Mouse (Mus musculus): ENCODE measurements around the gene Ccdc102a. TPM values are rescaled to one million over a fixed set of nuclear protein-coding genes. Genes with fewer than 3 reads are reported as not detected.
A peak's percentile ranks its signal among the peaks of the same experiment; 100 is the strongest.

Gene Ccdc102a
- polyA plus RNA-seq (2016; fragmentation: Nextera tagmentation; extraction: Ambion mirVana) = 23.0 and 24.1 TPM in 2 replicates

DNA sequence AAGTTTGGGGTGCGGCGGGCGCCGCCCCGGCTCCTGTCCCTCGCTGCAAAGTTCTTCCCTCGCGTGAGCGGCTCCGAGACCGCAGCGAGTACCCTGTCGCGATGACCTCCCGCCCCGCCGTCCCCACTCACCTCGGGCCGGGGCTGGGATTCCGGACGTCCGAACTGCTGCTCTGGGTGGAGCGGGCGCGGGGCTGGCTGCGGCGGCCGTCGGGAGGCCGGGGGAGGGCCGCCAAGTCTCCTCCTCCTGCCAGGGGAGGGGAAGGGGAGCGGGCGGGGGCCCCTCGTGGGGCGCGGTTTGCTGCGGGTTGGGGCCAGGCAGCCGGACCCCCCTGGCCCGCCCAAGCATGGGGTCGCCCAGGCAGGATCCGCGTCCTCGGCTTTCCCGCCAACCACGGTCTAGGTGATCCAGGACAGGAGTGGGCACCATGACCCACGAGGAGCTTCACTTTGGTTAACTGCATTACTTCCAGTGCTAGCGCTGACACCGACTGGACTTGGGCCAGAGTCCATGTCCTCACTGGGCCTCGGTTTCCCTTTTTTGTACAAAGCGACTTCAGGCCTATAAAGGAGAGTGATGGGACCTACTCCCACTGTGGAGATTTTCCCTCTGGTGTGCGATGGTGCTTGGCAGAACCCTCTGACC lies at the start of gene Ccdc102a:
Ccdc102a (minus strand) TSS at position 248 of the 645 bp plus-strand sequence.
- peaks cover 4% of the 10 kb centered on the region for H3K36me3 ChIP-seq (replicated peaks)
- H3K9me3 ChIP-seq = no peaks in the 10 kb centered on the region
- 2% methylated on average over 51 of the region's 51 CpGs for WGBS
- peak within 1 kb of the TSS; percentile 98 for H3K27ac ChIP-seq (replicated peaks)
- peak; percentile 79 for DNase-seq (ENCODE audit: low spot score)
- peak within 1 kb of the TSS; percentile 96 for H3K4me3 ChIP-seq
- peaks cover 35% of the 10 kb centered on the region for H3K27me3 ChIP-seq (replicated peaks; ENCODE audit: low read depth, poor library complexity, severe bottlenecking)
- H3K4me1 ChIP-seq = peaks cover 63% of the 10 kb centered on the region

DNA sequence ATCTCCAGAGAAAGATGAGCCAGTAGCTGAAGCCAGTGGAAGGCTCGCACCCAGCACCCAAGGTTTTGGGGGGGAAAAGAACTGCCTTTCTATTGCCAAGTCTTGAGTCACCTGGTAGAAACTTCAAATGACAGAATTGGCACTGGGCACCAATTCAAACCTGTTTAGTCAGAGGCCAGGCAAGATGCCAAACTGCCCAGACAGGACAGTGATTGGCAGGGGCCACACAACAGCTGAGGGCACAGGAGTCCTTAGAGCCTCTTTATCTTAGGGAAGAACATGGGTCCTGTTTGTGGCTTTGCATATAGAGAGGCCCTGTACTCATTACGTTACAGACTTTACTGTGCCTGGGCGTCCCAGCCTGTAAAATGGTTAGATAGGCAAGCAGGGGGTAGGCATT lies 49.7 kb upstream of the Ccdc102a start:
- no peak for DNase-seq (ENCODE audit: low spot score)
- Histone ChIP-seq H3K9me3 (no peaks in the 10 kb centered on the region), H3K27me3 (replicated peaks; ENCODE audit: low read depth, poor library complexity, severe bottlenecking) (no peaks in the 10 kb centered on the region), H3K4me1 (0 out of 2 replicates have a peak, but pooled peaks cover 3% of the 10 kb centered on the region), H3K4me3 (no peak overlapping the region), H3K36me3 (replicated peaks) (no peaks in the 10 kb centered on the region), H3K27ac (replicated peaks) (no peak overlapping the region)
- 78% methylated on average over 3 of the region's 3 CpGs for WGBS

DNA sequence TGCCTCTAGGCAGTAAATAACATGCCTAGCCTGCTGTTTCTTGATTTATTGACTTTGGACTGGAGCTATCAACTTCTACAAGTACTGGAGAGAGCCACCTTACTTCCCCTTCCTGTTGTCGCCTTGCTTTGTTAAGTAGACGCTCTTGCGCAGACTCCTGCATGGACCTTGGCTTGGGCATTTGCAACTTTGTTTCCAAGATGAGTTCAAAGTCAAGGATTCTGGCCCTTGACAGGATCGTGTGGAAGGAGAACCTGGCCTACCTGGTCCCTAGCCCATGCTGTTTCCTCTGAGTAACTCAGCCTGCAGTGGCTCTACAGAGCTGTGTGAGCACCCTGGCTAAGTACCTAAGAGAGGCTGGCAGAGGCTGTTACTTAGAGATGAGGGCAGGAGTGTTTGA lies 49.2 kb upstream of the Ccdc102a start:
- H3K27ac ChIP-seq (replicated peaks) = no peak overlapping the region
- no peaks in the 10 kb centered on the region for H3K27me3 ChIP-seq (replicated peaks; ENCODE audit: low read depth, poor library complexity, severe bottlenecking)
- H3K4me3 ChIP-seq = no peak overlapping the region
- 77% methylated on average over 4 of the region's 4 CpGs for WGBS
- H3K4me1 ChIP-seq = 0 out of 2 replicates have a peak, but pooled peaks cover 3% of the 10 kb centered on the region
- DNase-seq (ENCODE audit: low spot score) = no peak
- H3K9me3 ChIP-seq = no peaks in the 10 kb centered on the region
- H3K36me3 ChIP-seq (replicated peaks) = no peaks in the 10 kb centered on the region

DNA sequence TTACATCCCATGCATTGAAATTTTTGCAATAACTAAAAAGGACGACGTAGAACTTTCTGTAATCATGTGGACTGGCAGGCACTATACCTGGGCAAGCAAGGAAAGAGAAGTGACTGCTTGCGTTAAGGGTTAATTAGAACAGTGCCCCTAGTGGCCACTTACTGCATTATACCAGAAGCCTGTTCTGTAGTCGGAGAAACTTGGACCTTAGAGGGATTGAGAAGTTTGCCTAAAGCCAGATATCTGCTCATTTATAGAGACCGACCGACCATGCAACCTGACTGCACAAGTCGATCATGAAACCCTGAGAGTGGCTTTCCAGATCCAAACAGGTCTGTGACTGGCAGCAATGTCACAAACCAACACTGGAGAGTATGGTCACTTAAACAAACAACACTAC lies 48.7 kb upstream of the Ccdc102a start:
- no peak overlapping the region for H3K4me3 ChIP-seq
- DNase-seq (ENCODE audit: low spot score) = peak; percentile 56
- no peaks in the 10 kb centered on the region for H3K9me3 ChIP-seq
- 20% methylated on average over 7 of the region's 7 CpGs for WGBS
- H3K27me3 ChIP-seq (replicated peaks; ENCODE audit: low read depth, poor library complexity, severe bottlenecking) = no peaks in the 10 kb centered on the region
- H3K27ac ChIP-seq (replicated peaks) = no peak overlapping the region
- no peaks in the 10 kb centered on the region for H3K36me3 ChIP-seq (replicated peaks)
- 0 out of 2 replicates have a peak, but pooled peaks cover 3% of the 10 kb centered on the region for H3K4me1 ChIP-seq

DNA sequence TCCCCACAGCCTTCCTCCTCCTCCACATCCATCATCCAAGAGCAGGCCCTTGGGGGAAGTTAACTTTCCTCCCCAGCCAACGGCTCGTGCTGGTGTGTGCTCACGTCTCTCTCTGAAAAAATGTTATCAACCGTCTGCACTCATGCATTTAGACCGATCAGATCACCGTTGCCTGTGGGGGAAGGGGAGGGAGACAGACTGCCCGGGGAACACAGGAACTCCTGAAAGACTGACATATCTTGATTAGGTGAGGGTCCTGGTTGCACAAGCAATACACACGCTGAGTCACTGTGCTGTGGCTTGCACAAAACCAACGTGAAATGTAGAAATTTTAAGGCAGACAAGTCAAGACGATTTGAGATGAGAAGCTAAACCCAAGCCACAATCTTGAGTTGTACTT lies 46.9 kb upstream of the Ccdc102a start:
- H3K27ac ChIP-seq (replicated peaks) = no peak overlapping the region
- H3K36me3 ChIP-seq (replicated peaks) = no peaks in the 10 kb centered on the region
- WGBS = 62% methylated on average over 10 of the region's 10 CpGs

DNA sequence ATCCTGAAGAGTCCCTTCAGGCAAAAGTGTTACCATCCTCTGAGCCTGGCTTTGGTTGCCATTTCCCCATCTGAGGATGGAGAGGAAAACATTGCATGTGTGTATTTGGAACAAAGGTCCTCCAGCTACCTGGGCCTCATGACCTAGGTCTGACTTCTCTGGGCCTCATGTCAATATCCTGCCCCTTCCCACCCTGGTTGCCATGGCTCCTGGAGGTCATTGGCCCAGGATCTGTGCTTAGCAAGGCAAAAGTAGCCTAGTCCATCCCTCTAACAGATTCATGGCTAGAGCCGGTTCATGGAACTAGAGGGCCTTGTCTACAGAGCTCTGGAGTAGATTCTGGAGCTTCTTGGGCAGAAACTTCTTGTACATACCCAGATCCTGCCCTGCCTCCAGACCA lies 44.3 kb upstream of the Ccdc102a start:
- Histone ChIP-seq H3K9me3 (no peaks in the 10 kb centered on the region), H3K4me3 (no peak overlapping the region), H3K4me1 (0 out of 2 replicates have a peak, but pooled peaks cover 3% of the 10 kb centered on the region), H3K27me3 (replicated peaks; ENCODE audit: low read depth, poor library complexity, severe bottlenecking) (no peaks in the 10 kb centered on the region), H3K36me3 (replicated peaks) (no peaks in the 10 kb centered on the region), H3K27ac (replicated peaks) (no peak overlapping the region)
- DNase-seq (ENCODE audit: low spot score) = no peak
- 90% methylated on average over 1 of the region's 1 CpGs for WGBS

More for the DNA sequence above, 46.9 kb upstream of the Ccdc102a start:
- no peaks in the 10 kb centered on the region for H3K27me3 ChIP-seq (replicated peaks; ENCODE audit: low read depth, poor library complexity, severe bottlenecking)
- no peak overlapping the region for H3K4me3 ChIP-seq
- 0 out of 2 replicates have a peak, but pooled peaks cover 3% of the 10 kb centered on the region for H3K4me1 ChIP-seq
- no peaks in the 10 kb centered on the region for H3K9me3 ChIP-seq
- DNase-seq (ENCODE audit: low spot score) = no peak

DNA sequence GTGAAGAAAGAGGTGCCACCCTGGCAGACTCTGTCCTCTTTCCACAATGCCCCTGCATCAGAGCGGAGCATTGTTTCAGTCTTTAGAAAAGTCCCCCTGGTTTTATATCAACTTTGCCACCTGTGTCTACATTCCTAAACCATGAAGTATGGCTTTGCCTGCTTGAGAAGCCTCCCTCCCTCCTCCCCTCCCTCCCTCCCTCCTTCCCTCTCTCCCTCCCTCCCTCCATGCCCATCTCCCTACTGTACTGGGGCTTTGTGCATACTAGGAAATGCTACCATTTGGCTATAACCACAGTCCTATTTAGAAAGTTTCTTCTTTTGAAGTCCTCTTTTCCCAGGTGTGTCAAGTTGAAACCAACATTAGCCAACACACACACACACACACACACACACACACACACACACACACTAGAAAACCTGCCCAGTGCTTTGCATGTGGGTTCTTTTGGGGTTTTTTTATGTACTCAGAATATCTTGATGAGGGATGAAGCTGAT lies 38.2 kb upstream of the Ccdc102a start:
- no peaks in the 10 kb centered on the region for H3K27me3 ChIP-seq (replicated peaks; ENCODE audit: low read depth, poor library complexity, severe bottlenecking)
- DNase-seq (ENCODE audit: low spot score) = no peak
- H3K36me3 ChIP-seq (replicated peaks) = no peaks in the 10 kb centered on the region
- H3K4me3 ChIP-seq = no peak overlapping the region
- 83% methylated on average over 1 of the region's 1 CpGs for WGBS
- H3K27ac ChIP-seq (replicated peaks) = no peak overlapping the region
- no peaks in the 10 kb centered on the region for H3K4me1 ChIP-seq
- H3K9me3 ChIP-seq = no peaks in the 10 kb centered on the region

DNA sequence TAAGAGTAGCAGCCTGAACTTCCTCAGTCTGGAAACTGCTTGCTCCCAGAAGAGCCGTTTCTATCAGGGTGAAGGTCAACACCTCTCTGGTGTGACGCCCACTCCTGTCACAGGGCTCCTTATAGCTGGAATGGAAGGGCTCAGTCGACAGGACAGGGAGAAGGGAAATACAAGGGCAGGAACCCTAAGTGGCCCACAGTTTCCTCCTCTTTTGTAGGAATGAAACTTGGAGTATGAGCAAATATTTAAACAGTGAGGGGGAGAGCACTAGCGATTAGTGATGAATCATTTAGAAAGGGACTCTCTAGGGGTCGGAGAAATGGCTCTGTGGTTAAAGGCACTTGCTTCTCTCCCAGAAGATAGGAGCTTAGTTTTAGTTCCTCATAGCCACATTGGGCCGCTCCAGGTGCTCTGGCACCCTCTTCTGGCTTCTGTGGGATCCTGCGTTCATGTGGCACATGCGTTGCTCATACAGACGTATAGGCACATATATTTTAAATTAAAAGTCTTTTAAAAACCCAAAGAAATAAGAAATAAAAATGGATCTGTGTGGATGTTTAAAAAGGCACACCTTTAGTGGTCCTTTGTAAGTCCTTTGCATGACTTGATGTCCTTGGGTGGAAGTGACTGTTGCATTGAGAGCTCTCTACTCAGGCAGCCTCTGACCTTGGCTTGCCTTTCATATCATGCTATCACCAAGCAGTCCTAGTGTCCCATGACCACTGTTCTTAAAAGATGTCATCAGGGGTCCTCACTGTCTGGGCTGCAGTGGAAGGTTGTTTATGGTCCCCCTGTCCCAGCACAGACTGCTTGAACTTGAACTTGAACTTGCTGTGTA lies 37.2 kb upstream of the Ccdc102a start:
- H3K4me1 ChIP-seq = no peaks in the 10 kb centered on the region
- peak; percentile 51 for DNase-seq (ENCODE audit: low spot score)
- WGBS = 38% methylated on average over 9 of the region's 9 CpGs

DNA sequence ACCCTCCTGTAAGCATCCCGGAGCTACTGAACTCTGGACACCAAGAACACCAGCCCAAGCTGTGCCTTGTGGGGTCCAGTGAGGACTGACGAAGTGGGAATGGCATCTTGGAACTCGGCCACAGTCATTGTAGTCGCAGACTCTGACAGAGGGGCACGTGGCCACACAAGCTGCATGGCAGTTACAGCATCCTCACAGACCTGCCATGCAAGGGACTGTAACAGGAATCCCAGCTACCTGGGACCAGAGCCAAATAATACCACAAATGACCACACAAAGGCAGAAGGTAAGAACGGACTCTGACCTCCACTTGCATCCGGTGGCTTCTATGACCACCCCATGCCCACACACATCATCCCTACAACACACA lies 36.5 kb upstream of the Ccdc102a start:
- WGBS = 88% methylated on average over 7 of the region's 7 CpGs
- Histone ChIP-seq H3K36me3 (replicated peaks) (no peaks in the 10 kb centered on the region), H3K4me3 (no peak overlapping the region), H3K27ac (replicated peaks) (no peak overlapping the region), H3K4me1 (no peaks in the 10 kb centered on the region), H3K27me3 (replicated peaks; ENCODE audit: low read depth, poor library complexity, severe bottlenecking) (no peaks in the 10 kb centered on the region), H3K9me3 (no peaks in the 10 kb centered on the region)
- DNase-seq (ENCODE audit: low spot score) = no peak

More for the DNA sequence above, 37.2 kb upstream of the Ccdc102a start:
- Histone ChIP-seq H3K27ac (replicated peaks) (no peak overlapping the region), H3K9me3 (no peaks in the 10 kb centered on the region), H3K27me3 (replicated peaks; ENCODE audit: low read depth, poor library complexity, severe bottlenecking) (no peaks in the 10 kb centered on the region), H3K36me3 (replicated peaks) (no peaks in the 10 kb centered on the region), H3K4me3 (no peak overlapping the region)

DNA sequence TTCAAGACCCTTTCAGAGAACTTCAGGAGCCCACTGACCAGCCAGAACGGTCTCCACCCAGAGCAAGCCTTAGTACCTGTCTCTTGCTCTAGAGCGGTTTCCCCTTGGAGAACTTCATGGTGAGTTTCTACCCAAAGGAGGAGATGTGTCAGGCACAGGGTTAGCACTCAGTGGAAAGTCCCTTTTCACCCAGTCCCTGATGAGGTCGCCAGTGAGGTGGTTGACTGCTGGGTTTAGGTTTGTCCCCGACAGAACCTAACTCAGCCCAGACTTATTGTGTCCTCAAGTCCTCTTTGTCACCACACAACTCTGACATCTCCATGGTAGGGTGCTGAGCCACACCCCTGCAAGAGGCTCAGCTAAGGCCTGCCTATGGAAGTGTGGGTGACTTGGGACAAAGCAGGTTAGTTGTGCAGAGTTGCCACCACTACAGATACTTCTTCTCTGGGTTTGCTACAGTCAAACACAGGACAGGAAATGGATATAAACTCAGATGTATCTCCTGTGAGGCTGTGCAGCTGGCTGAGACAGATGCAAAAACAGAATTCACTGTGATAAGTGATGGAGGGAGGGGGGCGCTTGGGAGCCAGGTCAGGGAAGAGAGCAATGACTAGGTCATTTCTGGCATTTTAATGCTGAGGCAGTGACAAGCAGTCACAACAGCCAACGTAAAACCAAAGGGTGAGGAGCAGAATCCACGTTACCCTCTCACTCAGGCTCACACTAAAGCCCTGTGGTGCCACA lies 35.9 kb upstream of the Ccdc102a start:
- no peaks in the 10 kb centered on the region for H3K36me3 ChIP-seq (replicated peaks)
- H3K27me3 ChIP-seq (replicated peaks; ENCODE audit: low read depth, poor library complexity, severe bottlenecking) = no peaks in the 10 kb centered on the region
- WGBS = 76% methylated on average over 7 of the region's 7 CpGs
- no peaks in the 10 kb centered on the region for H3K9me3 ChIP-seq
- H3K4me1 ChIP-seq = no peaks in the 10 kb centered on the region
- H3K4me3 ChIP-seq = no peak overlapping the region
- no peak overlapping the region for H3K27ac ChIP-seq (replicated peaks)
- no peak for DNase-seq (ENCODE audit: low spot score)

DNA sequence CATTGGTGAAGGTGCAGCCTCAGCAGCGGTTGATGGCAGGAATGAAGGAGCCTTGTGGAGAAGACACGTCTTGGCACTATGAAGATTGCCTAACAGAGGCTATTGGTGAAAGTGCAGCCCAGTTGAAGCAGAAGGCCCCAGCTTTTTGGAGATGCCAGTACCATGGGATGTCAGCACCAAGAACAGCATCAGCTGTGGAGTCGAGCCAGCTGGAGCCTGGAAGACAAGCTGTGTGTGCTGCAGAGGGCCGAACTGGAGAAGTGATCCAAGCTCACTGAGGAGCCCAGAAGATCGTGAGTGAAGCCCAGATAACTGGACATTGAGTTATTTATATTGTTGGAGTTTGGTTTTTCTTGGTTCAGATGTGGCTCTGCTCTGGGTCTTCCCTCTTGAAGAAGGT lies 34.2 kb upstream of the Ccdc102a start:
- Histone ChIP-seq H3K9me3 (no peaks in the 10 kb centered on the region), H3K4me3 (no peak overlapping the region), H3K36me3 (replicated peaks) (no peaks in the 10 kb centered on the region), H3K27me3 (replicated peaks; ENCODE audit: low read depth, poor library complexity, severe bottlenecking) (no peaks in the 10 kb centered on the region), H3K4me1 (no peaks in the 10 kb centered on the region), H3K27ac (replicated peaks) (no peak overlapping the region)
- 71% methylated on average over 5 of the region's 5 CpGs for WGBS
- no peak for DNase-seq (ENCODE audit: low spot score)

DNA sequence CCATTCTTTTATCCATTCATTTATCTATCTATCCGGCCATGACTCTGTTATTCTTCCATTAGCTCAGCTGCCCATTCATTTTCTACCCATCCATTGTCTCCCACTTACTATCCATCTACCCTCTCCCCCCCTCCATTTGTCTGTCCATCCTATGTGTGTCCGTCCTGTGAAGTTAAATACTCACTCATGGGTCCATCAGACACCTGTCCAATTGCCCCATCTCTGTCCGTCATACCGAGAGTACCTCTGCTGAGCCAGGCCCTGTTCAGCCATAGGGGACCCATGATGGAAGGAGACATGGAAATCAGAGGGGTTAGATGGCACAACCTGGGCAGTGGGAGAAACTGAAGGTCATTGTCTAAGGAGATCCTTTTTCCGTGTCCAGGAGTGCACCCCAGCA lies 32.6 kb upstream of the Ccdc102a start:
- Histone ChIP-seq H3K27me3 (replicated peaks; ENCODE audit: low read depth, poor library complexity, severe bottlenecking) (peaks cover 6% of the 10 kb centered on the region), H3K4me3 (no peak overlapping the region), H3K9me3 (no peaks in the 10 kb centered on the region), H3K27ac (replicated peaks) (no peak overlapping the region), H3K36me3 (replicated peaks) (no peaks in the 10 kb centered on the region), H3K4me1 (peaks cover 7% of the 10 kb centered on the region; the same call in 1 of the 2 replicates)
- DNase-seq (ENCODE audit: low spot score) = no peak
- WGBS = 73% methylated on average over 5 of the region's 5 CpGs

Measured in embryonic facial prominence, embryonic 10.5 days (tissue).